Mouse (Mus musculus) layer of hippocampus, adult 9-11 months (tissue): Measurements from ENCODE around the gene Klf6.

Experiments used
- DNase-seq: peaks from one replicate; pipeline ENCODE4 v3.0.0; 2022

The Klf6 gene

GRCm38 (mm10) chr13:5864265-5865097 lies 3.2 kb downstream of the Klf6 start:
- no peak for DNase-seq

- no peak for DNase-seq
These were observed 3.8 kb downstream of the Klf6 start for GRCm38 (mm10) chr13:5865098-5865415.

GRCm38 (mm10) chr13:5866091-5866490 lies 4.8 kb downstream of the Klf6 start:
- no peak for DNase-seq

GRCm38 (mm10) chr13:5866532-5866931 lies 5.2 kb downstream of the Klf6 start:
- no peak for DNase-seq

- DNase-seq = no peak
These were observed 7.1 kb downstream of the Klf6 start for GRCm38 (mm10) chr13:5868376-5868775.

GRCm38 (mm10) chr13:5869433-5869832 lies 8.2 kb downstream of the Klf6 start:
- no peak for DNase-seq

- no peak for DNase-seq
These were observed 8.6 kb downstream of the Klf6 start for GRCm38 (mm10) chr13:5869842-5870241.

- peak; percentile 53 for DNase-seq
These were observed 9.3 kb downstream of the Klf6 start for GRCm38 (mm10) chr13:5870382-5871272.

- no peak for DNase-seq
These were observed 10.1 kb downstream of the Klf6 start for GRCm38 (mm10) chr13:5871414-5871813.

- DNase-seq = no peak
These were observed 12.4 kb downstream of the Klf6 start for GRCm38 (mm10) chr13:5873681-5874080.

GRCm38 (mm10) chr13:5875478-5875877 lies 14.2 kb downstream of the Klf6 start:
- no peak for DNase-seq

- no peak for DNase-seq
These were observed 17.5 kb downstream of the Klf6 start for GRCm38 (mm10) chr13:5878748-5879147.

GRCm38 (mm10) chr13:5886810-5887209 lies 25.5 kb downstream of the Klf6 start:
- no peak for DNase-seq

GRCm38 (mm10) chr13:5888164-5888563 lies 26.9 kb downstream of the Klf6 start:
- DNase-seq = peak; percentile 38

GRCm38 (mm10) chr13:5888731-5889130 lies 27.4 kb downstream of the Klf6 start:
- no peak for DNase-seq

- DNase-seq = no peak
These were observed 28.8 kb downstream of the Klf6 start for GRCm38 (mm10) chr13:5890035-5890434.

- no peak for DNase-seq
These were observed 31.6 kb downstream of the Klf6 start for GRCm38 (mm10) chr13:5892684-5893447.

- no peak for DNase-seq
These were observed 33.6 kb downstream of the Klf6 start for GRCm38 (mm10) chr13:5894910-5895309.

GRCm38 (mm10) chr13:5895851-5896250 lies 34.6 kb downstream of the Klf6 start:
- DNase-seq = no peak

GRCm38 (mm10) chr13:5897176-5897959 lies 36.1 kb downstream of the Klf6 start:
- no peak for DNase-seq

GRCm38 (mm10) chr13:5899021-5899420 lies 37.7 kb downstream of the Klf6 start:
- no peak for DNase-seq

- no peak for DNase-seq
These were observed 38.4 kb downstream of the Klf6 start for GRCm38 (mm10) chr13:5899641-5900040.
